Mouse (Mus musculus) right cerebral cortex, postnatal 4 days (tissue): ENCODE data around the gene Rasip1.
"Not testable (repeated sequence)": the region's sequence is repeated elsewhere in the genome, so short reads cannot be mapped to it uniquely, and the experiment has no call there.

Experiments used
- DNase-seq: peaks from one replicate; pipeline ENCODE4 v3.0.0-alpha.2; 2022

Gene Rasip1

GRCm38 (mm10) chr7:45645591-45645971 is 18.3 kb downstream of the Rasip1 start:
- no peak for DNase-seq

GRCm38 (mm10) chr7:45646671-45647070 is 19.4 kb downstream of the Rasip1 start:
- DNase-seq: no peak

- DNase-seq: no peak
These were observed 22.1 kb downstream of the Rasip1 start for GRCm38 (mm10) chr7:45649351-45649750.

- not testable (repeated sequence) for DNase-seq
These were observed 23.2 kb downstream of the Rasip1 start for GRCm38 (mm10) chr7:45650484-45650883.

DNA sequence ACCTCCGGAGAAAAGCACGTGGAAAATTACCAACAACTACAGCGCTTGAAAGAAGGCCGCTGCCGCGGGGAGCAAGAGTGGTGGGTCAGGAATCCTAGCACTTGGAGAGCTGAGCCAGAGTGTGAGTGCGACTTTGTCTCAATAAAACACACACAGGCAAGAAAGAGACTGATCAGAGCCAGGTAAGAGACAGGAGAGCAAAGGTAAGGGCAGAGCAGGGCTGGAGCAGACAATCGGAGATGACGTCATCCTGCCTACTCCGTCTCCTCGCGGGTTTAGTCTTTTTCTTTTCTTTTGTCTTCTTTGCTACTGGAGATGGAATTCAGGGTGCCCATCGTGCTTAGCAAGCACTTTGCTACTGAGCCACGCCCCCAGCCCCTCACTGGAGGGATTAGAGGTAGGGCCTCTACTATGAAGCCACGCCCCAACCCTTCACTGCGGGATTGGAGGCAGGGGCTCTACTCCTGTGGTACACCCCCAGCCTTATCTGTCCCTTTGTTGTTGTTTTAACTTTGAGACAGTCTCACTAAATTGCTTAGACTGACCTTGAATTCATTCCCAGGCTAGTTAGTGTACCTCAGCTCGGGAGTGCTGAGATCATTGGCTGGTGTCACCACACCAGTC is 27.2 kb downstream of the Rasip1 start:
- DNase-seq: no peak

DNA sequence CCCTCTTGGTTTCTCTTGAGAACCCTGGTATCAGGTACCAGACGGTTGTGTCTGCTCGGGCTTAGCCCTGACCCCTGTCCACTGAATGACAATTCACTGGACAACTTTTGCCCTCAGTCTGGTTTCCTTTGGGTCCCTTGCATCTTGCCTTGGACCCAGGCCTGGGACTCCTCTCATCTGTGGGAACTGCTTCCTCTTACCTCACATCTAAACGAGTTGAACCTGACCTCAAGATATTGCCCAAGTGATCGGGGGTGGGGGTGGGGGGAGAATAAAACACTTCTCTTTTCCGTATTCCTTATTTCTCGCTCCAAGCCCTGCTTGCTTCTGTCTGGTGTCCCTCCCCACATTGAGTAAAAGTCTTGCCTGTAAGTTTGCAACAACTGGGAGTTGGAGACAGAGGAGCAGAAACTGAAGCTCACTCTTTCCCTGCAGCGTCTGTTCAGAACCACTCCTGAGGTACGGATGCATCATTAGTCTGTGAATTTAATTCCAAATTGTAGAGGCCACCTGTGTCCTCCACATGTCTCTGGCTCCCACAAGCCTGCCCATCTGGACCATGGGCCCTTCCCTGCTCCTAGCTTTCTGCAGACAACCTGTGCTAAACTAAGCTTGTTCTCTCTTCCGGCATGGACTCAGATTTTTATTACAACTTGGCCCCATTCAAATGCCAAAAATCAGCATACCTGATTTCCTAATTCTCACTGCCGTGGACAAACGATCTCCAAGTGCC is 33.6 kb downstream of the Rasip1 start:
- no peak for DNase-seq

DNA sequence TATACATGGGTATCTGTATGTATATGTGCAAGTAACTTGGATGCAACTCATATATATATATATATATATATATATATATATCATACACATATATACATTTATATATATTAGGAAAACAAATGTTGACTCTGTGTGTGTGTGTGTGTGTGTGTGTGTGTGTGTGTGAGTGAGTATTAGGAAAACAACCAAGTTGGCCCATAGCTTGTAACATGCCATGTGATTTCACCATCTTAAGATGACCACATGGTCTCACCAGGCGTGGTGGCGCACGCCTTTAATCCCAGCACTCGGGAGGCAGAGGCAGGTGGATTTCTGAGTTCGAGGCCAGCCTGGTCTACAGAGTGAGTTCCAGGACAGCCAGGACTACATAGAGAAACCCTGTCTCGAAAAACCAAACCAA is 34.4 kb downstream of the Rasip1 start:
- not testable (repeated sequence) for DNase-seq

DNA sequence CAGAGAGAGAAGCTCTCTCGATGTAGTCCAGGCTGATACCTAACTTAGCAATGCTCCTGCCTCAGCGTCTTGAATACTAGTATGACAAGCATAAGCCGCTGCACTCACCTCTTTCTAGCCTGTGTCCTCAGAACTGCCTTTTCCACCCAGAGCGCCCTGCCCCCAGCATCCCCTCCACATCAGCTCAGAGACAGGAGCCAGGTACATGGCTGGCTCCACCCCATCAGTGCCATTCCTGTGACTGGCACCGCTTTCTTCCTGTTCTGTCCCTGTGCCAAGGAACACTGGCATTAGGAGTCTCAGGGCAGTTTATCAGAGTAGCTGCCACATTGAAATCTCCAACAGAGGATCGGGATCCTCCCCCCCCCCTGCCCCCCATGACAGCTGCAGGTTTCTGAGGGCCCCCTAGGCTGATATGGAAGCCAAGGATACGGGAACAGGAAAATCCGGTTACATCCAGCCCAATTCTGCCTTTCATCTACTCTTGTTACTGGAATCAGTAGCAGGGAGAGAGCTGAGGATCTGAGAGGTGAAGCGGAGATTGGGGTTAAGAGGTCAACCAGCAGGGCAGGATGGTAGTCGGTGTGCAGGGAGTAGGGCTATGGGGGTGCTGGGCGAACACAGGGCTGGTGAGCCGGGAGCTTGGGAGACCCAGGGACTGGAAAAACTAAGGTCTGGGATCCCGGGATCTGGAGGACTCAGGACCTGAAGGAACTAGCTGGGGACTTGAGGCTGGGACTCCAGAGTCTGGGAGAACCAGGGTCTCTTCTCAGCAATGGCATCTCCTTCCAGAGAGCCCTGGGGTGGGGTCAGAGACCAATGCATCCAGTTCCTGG is 38.2 kb downstream of the Rasip1 start:
- no peak for DNase-seq

DNA sequence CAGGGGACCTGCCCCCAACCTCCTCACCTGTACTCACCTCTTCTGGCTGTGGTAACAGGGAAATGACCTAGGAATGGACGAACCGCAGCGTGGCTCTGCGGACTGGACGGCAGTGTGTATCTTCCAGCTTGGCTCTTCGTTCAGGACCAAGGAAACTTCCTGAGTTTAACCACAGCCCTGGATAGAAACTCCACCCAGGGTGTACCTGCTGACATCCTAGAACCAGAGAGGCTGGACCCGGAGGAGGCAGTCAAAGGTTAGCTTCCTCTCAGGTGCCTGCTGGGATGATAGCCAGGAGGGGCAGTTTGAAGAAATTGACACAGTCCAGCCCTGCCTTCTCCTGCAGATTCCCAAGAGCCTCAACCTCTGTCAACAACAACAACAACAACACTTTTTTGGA is 38.9 kb downstream of the Rasip1 start, which contains the start of gene Fut2:
Gene Fut2 (minus strand): TSS at position 234 of the 400 bp plus-strand sequence.
- DNase-seq: no peak

DNA sequence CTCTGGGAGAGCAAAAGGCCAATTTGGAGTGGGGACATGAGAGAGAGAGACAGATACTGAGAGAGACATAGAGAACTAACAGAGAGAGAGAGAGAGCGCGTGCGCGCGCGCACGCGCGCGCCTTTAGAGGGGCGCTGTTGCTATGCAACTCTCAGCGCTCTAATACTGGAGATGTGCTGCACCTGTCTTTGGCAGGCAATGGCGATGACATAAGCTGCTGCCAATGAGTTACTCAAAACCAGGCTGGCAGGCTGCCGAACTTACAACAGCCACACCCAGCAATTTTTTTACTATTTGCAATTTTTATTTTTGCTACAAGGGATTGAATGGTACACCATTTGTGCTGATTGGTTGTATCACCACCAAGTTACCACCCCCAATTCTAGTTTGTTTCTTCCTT is 40.5 kb downstream of the Rasip1 start:
- DNase-seq: peak; percentile 52

GRCm38 (mm10) chr7:45668921-45669320 is 41.6 kb downstream of the Rasip1 start:
- DNase-seq: no peak

DNA sequence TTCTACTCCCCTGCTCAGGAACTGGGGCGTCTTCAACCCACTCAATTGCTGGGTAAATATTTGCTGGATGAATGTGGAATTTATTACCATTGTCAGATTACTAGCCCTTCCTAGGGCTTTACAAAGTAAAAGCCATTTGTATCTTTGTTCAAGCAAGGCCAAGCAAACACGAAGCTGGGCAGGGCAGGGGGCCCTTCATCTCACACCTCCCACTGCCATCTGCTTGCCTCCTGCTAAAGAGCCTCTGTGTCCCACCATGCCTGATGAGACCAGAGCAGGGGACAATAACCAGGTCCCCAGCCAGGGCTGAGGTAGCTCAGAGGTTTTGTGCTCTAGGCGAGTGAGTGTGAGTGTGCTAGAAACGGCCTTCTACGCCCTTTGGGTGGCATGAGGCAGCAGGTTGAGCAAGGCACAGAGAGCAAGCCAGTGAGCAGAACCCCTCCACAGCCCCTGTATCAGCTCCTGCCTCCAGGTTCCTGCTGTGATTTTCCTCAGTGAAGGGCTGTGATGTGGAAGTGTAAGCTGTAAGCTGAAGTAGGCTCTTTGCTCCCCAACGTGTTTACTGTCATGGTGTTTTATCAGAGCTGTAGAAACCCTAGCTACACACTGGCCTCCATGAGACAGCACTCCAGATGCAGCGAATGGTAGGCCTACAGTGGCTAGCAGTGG is 50.5 kb downstream of the Rasip1 start:
- DNase-seq: no peak

GRCm38 (mm10) chr7:45678513-45678912 is 51.2 kb downstream of the Rasip1 start:
- no peak for DNase-seq

- DNase-seq: no peak
These were observed 52.8 kb downstream of the Rasip1 start for GRCm38 (mm10) chr7:45679966-45680621.

GRCm38 (mm10) chr7:45681046-45681736 is 53.9 kb downstream of the Rasip1 start:
- DNase-seq: no peak

DNA sequence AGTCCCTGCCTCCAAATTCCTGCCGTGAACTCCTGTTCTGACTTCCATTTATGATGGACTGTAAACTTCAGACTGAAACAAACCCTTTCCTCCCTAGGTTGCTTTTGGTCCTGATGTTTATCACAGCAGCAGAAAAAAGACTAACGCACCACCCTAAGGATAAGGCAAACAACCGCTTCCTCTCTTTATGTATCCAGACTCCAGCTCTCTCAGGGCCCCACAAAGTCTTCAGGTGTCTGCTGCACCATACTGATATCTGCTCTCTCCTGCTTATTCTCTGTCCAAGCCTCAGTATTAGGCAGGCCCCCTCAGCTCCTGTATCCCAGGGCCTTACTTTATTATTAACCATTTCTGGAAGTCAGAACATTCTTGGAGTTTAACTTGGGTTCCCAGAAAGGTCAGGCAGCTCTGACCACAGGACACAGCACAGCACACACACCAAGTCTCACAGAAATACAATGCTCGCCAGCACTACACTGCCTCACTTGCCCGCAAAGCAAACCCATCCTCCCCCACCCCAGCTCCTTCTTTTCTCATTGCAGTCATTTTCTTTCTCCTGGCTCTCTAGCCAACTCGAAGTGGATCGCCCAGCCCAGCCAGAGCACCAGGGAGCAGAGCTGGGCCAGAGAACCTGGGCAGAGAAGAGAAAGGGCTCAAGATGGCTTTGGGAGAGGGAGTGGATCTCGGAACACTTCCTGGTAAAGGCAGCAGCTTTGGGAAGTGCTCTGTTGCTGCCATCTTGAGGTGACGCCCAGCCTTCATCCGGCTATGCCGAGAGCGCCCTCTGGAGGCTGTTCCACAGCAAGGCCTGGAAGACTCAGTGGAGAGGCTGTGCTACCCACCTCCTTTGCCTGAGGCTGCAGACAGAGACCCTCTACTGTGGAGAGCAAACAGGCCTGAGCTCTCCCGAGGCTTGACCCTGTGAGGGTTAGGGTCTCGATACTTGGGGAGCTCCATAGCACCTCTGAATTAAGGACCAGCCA is 55.1 kb downstream of the Rasip1 start:
- DNase-seq: peak; percentile 93

DNA sequence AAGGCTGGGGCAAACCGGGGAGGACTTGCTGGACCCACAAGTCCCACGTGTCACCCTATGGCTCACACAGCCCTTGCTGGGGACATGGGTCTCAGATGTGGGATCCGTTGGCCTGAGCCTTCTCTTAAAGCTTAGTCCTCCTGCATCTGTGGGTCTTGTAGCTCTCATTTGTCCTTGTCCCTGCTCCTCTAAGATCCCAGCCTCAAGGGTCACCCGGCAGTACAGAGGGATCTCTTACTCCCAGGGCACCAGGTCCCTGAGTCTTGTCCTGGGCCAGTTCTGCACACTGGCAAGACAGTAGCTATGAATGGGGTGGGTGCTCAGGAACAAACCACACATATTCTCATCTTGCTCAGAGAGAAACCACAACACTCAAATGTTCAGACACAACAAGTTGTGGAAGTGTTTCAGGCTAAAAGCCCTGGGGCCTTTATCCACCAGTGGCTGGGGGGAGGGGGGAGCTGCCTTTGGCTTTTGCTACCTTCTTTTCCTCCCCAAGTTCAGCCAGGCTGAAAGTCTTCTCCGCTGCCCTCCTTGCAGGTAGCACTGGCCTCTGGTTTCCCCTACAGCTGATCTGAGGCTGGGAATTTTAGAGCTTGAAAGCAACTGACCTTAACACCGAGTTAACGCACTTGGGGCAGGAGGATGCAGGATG is 56.2 kb downstream of the Rasip1 start, which contains the start of gene Ntn5:
Gene Ntn5 (plus strand): TSS at position 627 of the 655 bp plus-strand sequence.
- DNase-seq: no peak

DNA sequence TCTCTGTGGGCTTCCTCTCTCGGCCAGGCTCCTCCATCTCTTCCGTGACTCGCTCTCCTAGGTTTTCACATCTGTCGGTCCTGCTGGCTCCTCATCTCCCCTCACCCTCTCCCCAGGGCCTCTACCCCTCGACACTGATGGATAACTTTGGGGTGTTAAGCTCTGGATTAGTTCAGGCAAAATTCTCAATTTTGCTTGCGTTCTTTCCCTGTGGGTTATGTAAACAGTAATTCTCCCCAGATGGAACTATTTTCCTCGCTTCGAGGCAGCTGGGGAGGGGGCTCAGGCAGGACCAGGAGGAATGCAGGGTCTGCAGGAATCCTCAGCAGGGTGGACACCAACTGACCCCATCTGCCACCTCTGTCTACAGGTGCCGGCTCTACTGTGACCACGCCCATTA is 58.5 kb downstream of the Rasip1 start:
- no peak for DNase-seq

GRCm38 (mm10) chr7:45686841-45687240 is 59.6 kb downstream of the Rasip1 start:
- no peak for DNase-seq
